Mouse (Mus musculus): ENCODE measurements at regions not wholly inside any gene's neighbourhood (a gene's known extent, or its start where the extent isn't known, plus 50 kb on each side); places are given as distances from the start of the nearest gene placed in this dataset.

GRCm38 (mm10) chr2:51073040-51073594 is 75.8 kb downstream of the Rnd3 start:
- ChIA-PET POLR2A (interaction anchor here in 2 of 4 experiments (0.6 to 1.5 kb wide), 9 partner anchors 12 to 1505 kb away, joined by 3 to 6 read pairs (median 4); no protein-coding TSS in a partner anchor), CTCF (no interaction called here)

- ChIA-PET CTCF (no interaction called here), POLR2A (no interaction called here)
Measured at GRCm38 (mm10) chr2:51072346-51072885, 76.5 kb downstream of the Rnd3 start.

GRCm38 (mm10) chr2:51070902-51071301 is 78.0 kb downstream of the Rnd3 start:
- POLR2A ChIA-PET: interaction anchor here in 2 of 4 experiments (0.7 to 1.6 kb wide), 4 partner anchors 10 to 32 kb away, joined by 4 to 7 read pairs (median 4); no protein-coding TSS in a partner anchor
- CTCF ChIA-PET: no interaction called here

GRCm38 (mm10) chr2:51066423-51066831 is 82.5 kb downstream of the Rnd3 start:
- CTCF ChIA-PET: interaction anchor here in 1 of 4 experiments (0.7 kb wide), 1 partner anchor 42 kb away, joined by 3 read pairs; no protein-coding TSS in a partner anchor
- POLR2A ChIA-PET: interaction anchor here in 2 of 4 experiments (0.6 to 1.5 kb wide), 3 partner anchors 17 to 74 kb away, joined by 3 read pairs; no protein-coding TSS in a partner anchor

GRCm38 (mm10) chr2:51065821-51066220 is 83.1 kb downstream of the Rnd3 start:
- ChIA-PET POLR2A (interaction anchor here in 1 of 4 experiments (1.1 to 1.5 kb wide), 2 partner anchors 17 to 19 kb away, joined by 3 read pairs; no protein-coding TSS in a partner anchor), CTCF (no interaction called here)

GRCm38 (mm10) chr2:51064821-51065220 is 84.1 kb downstream of the Rnd3 start:
- POLR2A ChIA-PET: no interaction called here

GRCm38 (mm10) chr2:51062049-51062448 is 86.9 kb downstream of the Rnd3 start:
- POLR2A ChIA-PET: interaction anchor here in 2 of 4 experiments (1.2 to 2.4 kb wide), 5 partner anchors 9 to 81 kb away, joined by 3 to 11 read pairs (median 4); no protein-coding TSS in a partner anchor
- CTCF ChIA-PET: no interaction called here

More at GRCm38 (mm10) chr2:51064821-51065220, 84.1 kb downstream of the Rnd3 start:
- CTCF ChIA-PET: no interaction called here

GRCm38 (mm10) chr2:51058158-51058557 is 90.8 kb downstream of the Rnd3 start:
- CTCF ChIA-PET: no interaction called here
- POLR2A ChIA-PET: interaction anchor here in 2 of 4 experiments (0.8 to 3.4 kb wide), 6 partner anchors 9 to 88 kb away, joined by 3 to 19 read pairs (median 6); no protein-coding TSS in a partner anchor

GRCm38 (mm10) chr2:51056141-51056731 is 92.7 kb downstream of the Rnd3 start:
- ChIA-PET CTCF (no interaction called here), POLR2A (interaction anchor here in 2 of 4 experiments (0.7 to 3.4 kb wide), 6 partner anchors 8 to 84 kb away, joined by 3 to 19 read pairs (median 4); no protein-coding TSS in a partner anchor)

- POLR2A ChIA-PET: interaction anchor here in 2 of 4 experiments (0.6 to 3.4 kb wide), 6 partner anchors 7 to 903 kb away, joined by 3 to 19 read pairs (median 6); no protein-coding TSS in a partner anchor
- CTCF ChIA-PET: no interaction called here
Measured at GRCm38 (mm10) chr2:51055339-51055738, 93.6 kb downstream of the Rnd3 start.

GRCm38 (mm10) chr2:51049834-51050170 is 99.1 kb downstream of the Rnd3 start:
- POLR2A ChIA-PET: interaction anchor here (0.5 to 3.2 kb wide), 25 partner anchors 7 to 1025 kb away, joined by 3 to 23 read pairs (median 4); no protein-coding TSS in a partner anchor
- CTCF ChIA-PET: no interaction called here

GRCm38 (mm10) chr2:51049101-51049833 is 99.6 kb downstream of the Rnd3 start:
- ChIA-PET POLR2A (interaction anchor here (0.5 to 3.2 kb wide), 33 partner anchors 8 to 964 kb away, joined by 3 to 23 read pairs (median 4); no protein-coding TSS in a partner anchor), CTCF (no interaction called here)

- POLR2A ChIA-PET: interaction anchor here in 3 of 4 experiments (0.6 to 3.2 kb wide), 9 partner anchors 9 to 718 kb away, joined by 3 to 19 read pairs (median 3); no protein-coding TSS in a partner anchor
- CTCF ChIA-PET: interaction anchor here in 1 of 4 experiments (0.6 kb wide), 1 partner anchor 94 kb away, joined by 3 read pairs; no protein-coding TSS in a partner anchor
Measured at GRCm38 (mm10) chr2:51047520-51047919, 101.4 kb downstream of the Rnd3 start.

GRCm38 (mm10) chr2:51045626-51046025 is 103.3 kb downstream of the Rnd3 start:
- ChIA-PET CTCF (interaction anchor here in 1 of 4 experiments (0.7 kb wide), 1 partner anchor 95 kb away, joined by 12 read pairs; no protein-coding TSS in a partner anchor), POLR2A (interaction anchor here in 1 of 4 experiments (1.0 to 1.5 kb wide), 2 partner anchors 12 to 77 kb away, joined by 5 read pairs; no protein-coding TSS in a partner anchor)

GRCm38 (mm10) chr2:51041101-51041500 is 107.8 kb downstream of the Rnd3 start:
- POLR2A ChIA-PET: interaction anchor here in 3 of 4 experiments (0.6 to 4.3 kb wide), 3 partner anchors 8 to 10 kb away, joined by 5 to 23 read pairs (median 11); no protein-coding TSS in a partner anchor
- CTCF ChIA-PET: no interaction called here

GRCm38 (mm10) chr2:51038685-51039084 is 110.2 kb downstream of the Rnd3 start:
- CTCF ChIA-PET: interaction anchor here in 1 of 4 experiments (0.6 kb wide), 1 partner anchor 45 kb away, joined by 3 read pairs; no protein-coding TSS in a partner anchor
- POLR2A ChIA-PET: interaction anchor here in 3 of 4 experiments (0.7 to 4.3 kb wide), 8 partner anchors 9 to 483 kb away, joined by 3 to 23 read pairs (median 4); no protein-coding TSS in a partner anchor

GRCm38 (mm10) chr2:51036995-51037394 is 111.9 kb downstream of the Rnd3 start:
- CTCF ChIA-PET: no interaction called here
- POLR2A ChIA-PET: interaction anchor here in 1 of 4 experiments (0.9 kb wide), 1 partner anchor 13 kb away, joined by 3 read pairs; no protein-coding TSS in a partner anchor

- ChIA-PET POLR2A (interaction anchor here in 1 of 4 experiments (0.9 kb wide), 1 partner anchor 14 kb away, joined by 3 read pairs; no protein-coding TSS in a partner anchor), CTCF (no interaction called here)
Measured at GRCm38 (mm10) chr2:51036190-51036755, 112.6 kb downstream of the Rnd3 start.

Data from embryonic stem cell, embryonic (primary cell).